Mouse (Mus musculus) left cerebral cortex, postnatal 10 days (tissue): ENCODE measurements around the gene Tchhl1. TPM values are rescaled to one million over a fixed set of nuclear protein-coding genes. Genes with fewer than 3 reads are reported as not detected.
A peak's percentile ranks its signal among the peaks of the same experiment; 100 is the strongest.
"Not testable (repeated sequence)": the region's sequence is repeated elsewhere in the genome, so short reads cannot be mapped to it uniquely, and the experiment has no call there.

ENCODE experiments used
- DNase-seq, 2 experiments: peaks; one replicate each; pipeline ENCODE4 v3.0.0; 2021 to 2022; ENCODE audit warnings: low spot score in 2 of 2, mixed read lengths in 1 of 2; ENCODE audit errors: extremely low spot score in 1 of 2
- intact Hi-C: fragments of 180-260 bp; cut with DNase I; formaldehyde crosslinking; loops from one replicate; pipeline ENCODE4 v1.15.1; 2025
- total RNA-seq, 2 experiments: library from RNA; stranded (reverse); gene quantifications; 2 replicates each; pipeline ENCODE4 v1.2.3; 2021

Gene Tchhl1
- not detected for total RNA-seq

DNA sequence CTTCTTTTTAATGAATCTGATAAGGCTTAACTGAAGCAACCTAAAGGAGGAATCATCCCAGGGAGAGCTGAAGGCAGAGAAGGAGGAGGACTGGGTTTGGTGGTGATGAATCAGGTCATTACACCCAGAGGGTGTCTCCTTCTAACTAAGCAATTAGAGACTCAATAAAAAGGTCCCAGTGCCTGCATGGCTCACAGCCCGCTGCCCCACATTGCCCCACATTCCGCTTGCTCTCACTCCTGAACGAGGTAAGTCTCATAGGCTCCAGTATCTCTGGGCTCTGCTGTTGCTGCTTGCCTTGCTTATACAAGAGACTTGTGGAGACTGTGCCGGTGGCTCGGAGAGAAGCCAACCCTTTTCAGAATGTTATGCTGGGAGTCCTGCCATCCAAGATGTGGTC is at the start of gene Tchhl1:
Gene Tchhl1, plus strand, starts transcription at position 194 of the 400 bp plus-strand sequence.
- intact Hi-C loops, result no loop called here

DNA sequence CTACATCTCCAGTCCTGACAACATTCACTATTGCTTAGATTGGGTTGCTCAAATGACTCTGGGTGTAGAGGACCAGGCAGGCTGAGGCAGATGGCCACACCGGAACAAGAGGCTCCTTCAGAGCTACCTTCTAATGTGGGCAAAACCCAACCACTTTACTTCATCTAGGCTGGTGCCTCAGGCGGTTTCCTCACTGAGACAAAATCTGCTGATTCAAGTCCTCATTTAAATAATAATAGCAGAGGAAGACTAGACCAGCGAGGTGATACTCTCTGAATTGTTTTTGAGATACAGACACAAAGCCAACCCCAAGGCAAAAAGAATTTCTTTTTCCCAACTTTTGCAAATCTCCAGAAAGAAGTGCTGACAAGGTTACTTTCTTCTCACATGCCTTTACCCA is 36.9 kb upstream of the Tchhl1 start:
- DNase-seq, result no peak
- intact Hi-C loops, result no loop called here

More for the DNA sequence above, at the start of gene Tchhl1:
- DNase-seq, result no peak

DNA sequence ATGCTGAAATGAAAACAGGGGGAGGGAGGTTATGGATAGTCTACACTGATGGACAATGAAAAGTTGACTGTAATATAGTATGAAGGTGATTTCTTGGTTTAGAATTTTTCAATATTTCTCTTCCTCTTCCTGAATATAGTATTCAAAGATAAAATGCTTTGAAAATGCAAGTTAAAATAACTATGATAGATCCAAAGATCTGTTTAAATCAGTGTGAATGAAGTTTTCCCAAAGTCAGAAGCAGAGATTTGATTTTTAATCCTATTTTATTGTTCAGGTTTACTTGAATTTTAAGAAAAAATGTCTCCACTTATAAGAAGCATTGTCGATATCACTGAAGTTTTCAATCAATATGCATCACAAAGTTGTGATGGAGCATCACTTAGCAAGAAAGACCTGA is 26.5 kb upstream of the Tchhl1 start, which contains the start of gene Tchh:
Gene Tchh, plus strand, starts transcription at position 301 of the 400 bp plus-strand sequence.
- no peak for DNase-seq
- intact Hi-C loops, result no loop called here

DNA sequence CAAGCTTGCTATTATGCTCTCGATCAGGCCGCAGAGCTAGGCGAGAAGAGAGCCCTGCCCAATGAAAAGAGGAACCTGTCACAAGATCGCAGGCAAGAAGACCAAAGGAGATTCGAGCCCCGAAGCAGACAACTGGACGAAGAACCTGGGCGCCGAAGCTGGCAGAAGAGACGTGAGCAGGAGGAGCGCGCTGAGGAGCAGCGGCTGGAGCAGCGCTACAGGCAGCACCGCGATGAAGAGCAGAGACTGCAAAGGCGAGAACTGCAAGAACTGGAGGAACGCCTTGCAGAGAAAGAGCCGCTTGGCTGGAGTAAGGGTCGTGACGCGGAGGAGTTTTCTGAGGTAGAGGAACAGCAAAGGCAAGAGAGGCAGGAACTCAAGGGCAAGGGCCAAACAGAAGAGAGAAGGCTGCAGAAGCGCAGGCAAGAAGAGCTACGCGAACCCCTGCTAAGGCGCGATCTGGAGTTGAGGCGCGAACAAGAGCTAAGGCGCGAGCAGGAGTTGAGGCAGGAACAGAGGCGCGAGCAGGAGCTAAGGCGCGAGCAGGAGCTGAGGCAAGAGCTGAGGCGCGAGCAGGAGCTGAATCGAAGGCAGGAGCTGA is 25.0 kb upstream of the Tchhl1 start:
- intact Hi-C loops, result no loop called here
- peak in 1 of 2 experiments; percentile 25 for DNase-seq

DNA sequence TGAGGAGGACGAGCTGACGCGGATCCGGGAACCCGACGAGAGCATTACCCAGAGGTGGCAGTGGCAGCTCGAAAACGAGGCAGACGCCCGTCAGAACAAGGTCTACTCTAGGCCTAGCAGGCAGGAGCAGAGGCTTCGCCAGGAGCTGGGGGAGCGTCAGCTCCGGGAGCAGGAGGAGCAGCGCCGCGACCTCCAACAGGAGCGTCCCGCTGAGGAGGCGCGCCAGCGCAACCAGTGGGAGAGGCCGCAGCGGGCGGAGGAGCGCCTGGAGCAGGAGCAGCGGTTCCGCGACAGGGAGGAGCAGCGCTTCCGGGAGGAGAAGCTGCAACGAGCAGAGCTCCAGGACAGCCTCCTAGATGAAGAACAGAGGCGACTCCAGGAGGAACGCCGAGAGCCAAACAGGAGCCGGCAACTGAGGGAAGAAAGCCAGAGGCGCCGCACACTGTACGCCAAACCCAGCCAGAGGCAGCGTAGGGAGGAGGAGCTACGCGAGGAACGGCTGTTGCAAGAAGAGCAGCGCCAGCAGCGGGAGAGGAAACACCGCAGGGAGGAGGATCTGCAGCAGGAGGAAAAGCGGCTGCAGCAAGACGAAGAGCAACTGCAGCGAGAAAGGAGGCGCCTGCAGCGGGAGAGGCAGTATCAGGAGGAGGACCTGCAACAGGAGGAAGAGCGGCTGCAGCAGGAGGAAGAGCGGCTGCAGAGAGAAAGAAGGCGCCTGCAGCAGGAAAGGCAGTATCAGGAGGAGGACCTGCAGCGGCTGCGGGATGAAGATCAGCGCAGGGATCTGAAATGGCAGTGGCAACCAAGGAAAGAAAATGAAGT is 24.0 kb upstream of the Tchhl1 start:
- DNase-seq, result peak; percentile 23 to 71
- intact Hi-C loops, result no loop called here

DNA sequence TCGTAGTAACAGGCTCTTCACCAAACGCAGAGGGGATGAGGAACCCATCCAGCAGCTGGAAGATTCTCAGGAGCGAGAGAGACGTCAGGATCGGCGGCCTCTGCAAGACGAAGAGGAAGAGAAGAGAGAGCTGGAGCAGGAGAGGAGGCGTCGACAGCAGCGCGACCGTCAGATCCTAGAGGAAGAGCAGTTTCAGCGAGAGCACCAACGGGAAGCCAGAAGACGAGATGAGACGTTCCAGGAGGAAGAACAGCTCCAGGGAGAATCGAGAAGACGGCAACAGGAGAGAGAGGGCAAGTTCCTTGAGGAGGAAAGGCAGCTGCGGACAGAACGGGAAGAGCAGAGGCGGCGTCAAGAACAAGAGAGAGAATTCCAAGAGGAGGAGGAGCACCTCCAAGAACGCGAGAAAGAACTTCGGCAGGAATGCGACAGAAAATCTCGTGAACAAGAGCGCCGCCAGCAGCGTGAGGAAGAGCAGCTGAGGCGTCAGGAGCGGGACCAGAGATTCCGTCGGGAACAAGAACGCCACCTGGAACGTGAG is 23.3 kb upstream of the Tchhl1 start:
- DNase-seq, result peak; percentile 4 to 49
- intact Hi-C loops, result no loop called here

DNA sequence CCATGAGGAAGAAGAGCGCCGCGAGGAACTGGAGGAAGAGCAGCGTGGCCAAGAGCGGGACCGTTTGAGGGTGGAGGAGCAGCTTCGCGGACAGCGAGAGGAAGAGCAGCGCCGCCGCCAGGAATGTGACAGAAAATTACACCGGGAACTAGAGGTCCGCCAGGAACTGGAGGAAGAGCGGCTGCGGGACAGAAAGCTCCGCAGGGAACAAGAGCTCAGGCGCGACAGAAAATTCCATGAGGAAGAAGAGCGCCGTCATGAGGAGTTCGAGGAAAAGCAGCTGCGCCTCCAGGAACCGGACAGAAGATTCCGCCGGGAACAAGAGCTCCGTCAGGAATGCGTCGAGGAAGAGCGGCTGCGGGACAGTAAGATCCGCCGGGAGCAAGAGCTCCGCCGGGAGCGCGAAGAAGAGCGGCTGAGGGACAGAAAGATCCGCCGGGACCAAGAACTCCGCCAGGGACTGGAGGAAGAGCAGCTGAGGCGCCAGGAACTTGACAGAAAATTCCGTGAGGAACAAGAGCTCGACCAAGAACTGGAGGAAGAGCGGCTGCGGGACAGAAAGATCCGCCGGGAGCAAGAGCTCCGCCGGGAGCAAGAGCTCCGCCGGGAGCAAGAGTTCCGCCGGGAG is 22.3 kb upstream of the Tchhl1 start:
- intact Hi-C loops, result no loop called here
- DNase-seq, result peak in 1 of 2 experiments; percentile 44

DNA sequence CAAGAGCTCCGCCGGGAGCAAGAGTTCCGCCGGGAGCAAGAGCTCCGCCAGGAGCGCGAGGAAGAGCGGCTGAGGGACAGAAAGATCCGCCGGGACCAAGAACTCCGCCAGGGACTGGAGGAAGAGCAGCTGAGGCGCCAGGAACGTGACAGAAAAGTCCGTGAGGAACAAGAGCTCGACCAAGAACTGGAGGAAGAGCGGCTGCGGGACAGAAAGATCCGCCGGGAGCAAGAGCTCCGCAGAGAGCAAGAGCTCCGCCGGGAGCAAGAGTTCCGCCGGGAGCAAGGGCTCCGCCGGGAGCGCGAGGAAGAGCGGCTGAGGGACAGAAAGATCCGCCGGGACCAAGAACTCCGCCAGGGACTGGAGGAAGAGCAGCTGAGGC is 21.8 kb upstream of the Tchhl1 start:
- intact Hi-C loops, result not testable (repeated sequence)

DNA sequence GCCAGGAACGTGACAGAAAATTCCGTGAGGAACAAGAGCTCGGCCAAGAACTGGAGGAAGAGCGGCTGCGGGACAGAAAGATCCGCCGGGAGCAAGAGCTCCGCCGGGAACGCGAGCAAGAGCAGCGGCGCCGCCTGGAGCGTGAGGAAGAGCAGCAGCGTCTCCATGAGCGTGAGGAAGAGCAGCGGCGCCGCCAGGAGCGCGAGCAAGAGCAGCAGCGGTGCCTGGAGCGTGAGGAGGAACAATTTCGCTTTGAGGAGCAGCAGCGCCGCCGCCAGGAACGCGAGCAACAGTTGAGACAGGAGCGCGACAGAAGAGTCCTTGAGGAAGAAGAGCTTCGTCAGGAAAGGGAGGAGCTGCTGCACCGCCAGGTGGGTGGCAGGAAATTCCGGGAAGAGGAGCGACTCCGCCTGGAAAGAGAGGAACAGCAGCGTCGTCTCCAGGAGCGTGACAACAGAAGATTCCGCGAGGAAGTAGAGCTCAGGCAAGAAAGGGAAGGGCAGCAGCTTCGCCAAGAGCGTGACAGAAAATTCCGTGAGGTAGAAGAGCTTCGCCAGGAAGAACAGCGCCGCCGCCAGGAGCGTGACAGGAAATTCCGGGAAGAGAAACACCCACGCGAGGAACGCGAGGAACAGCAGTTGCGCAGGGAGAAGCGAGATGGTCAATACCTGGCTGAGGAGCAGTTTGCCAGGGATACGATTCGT is 21.3 kb upstream of the Tchhl1 start:
- intact Hi-C loops, result no loop called here
- DNase-seq, result peak; percentile 44 to 58

More for the DNA sequence above, 21.8 kb upstream of the Tchhl1 start:
- DNase-seq, result not testable (repeated sequence)

DNA sequence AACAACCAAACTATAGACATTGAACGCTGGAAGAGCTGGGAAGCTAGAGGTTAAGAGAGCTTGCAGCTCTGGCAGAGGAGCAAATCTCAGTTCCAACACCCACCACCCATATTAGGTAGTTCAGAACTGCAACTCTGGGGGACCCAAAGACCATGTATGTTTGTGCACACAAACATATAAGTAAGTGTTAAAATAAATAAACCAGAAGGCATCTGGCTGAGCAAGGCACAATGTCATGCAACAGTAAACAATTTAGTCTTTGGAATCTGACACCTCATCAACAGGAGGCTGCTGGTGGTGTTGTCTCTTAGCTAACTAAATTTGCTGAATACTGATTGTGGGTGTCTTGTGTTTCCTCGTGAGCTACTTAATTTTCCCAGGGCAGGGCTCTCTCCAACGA is 2.0 kb upstream of the Tchhl1 start:
- DNase-seq, result no peak

DNA sequence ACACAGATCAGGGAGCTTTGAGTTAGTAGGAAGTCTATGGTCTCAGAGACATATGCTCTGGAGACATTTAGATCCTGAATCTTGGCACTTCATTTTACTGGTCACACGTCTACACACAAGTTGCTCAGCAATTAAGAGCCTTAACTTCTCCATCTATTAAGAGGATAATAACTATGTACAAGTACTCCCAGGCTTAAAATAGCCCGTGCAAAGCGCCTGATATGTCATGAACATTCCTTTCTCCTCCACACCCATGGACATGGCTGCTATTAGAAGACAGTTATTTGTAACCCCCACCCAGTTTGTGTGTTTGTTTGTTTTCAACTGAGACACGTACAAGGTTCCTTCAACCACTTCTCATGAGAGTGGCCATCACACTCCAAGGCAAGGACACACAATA is 1.4 kb upstream of the Tchhl1 start:
- intact Hi-C loops, result no loop called here
- DNase-seq, result no peak

More for the DNA sequence above, 2.0 kb upstream of the Tchhl1 start:
- intact Hi-C loops, result no loop called here

DNA sequence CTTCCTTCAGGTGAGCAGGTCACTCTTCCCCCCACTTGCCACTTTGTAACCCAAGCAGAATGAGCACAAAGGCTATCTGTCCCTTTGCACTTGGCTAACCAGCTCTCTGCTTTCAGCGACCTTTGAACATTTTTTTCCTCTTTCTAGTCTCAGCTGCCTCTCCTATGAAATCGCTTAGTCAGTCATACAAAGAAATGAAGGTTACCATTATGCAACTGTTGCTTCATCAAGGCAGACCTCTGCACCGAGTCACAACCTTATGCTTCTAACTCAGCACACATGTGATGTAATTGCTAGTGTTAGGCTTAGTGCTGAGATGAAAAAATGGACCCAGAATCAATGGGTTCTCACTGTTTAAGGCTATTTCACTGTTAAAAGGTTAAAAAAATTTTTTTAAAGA is 1.1 kb downstream of the Tchhl1 start:
- intact Hi-C loops, result no loop called here
- DNase-seq, result no peak

DNA sequence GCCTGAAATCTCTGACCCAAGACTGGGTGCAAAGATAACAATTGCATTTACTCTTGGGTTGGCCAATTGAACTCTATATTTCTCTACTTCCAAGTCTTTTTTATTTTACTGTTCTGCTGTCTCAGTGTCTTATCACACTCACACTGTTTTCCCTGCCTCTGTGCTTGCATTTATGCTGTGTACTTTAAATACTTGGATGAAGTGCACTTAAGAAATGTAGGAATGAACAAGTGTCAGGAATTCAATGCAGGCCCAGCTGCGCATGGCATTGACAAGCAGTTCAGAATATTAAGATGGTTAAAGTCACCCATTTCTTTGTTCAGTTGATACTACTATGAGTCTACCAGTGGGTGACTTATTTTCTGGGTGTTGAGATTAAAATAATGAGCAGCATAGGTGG is 11.5 kb downstream of the Tchhl1 start:
- no peak for DNase-seq
- intact Hi-C loops, result no loop called here

DNA sequence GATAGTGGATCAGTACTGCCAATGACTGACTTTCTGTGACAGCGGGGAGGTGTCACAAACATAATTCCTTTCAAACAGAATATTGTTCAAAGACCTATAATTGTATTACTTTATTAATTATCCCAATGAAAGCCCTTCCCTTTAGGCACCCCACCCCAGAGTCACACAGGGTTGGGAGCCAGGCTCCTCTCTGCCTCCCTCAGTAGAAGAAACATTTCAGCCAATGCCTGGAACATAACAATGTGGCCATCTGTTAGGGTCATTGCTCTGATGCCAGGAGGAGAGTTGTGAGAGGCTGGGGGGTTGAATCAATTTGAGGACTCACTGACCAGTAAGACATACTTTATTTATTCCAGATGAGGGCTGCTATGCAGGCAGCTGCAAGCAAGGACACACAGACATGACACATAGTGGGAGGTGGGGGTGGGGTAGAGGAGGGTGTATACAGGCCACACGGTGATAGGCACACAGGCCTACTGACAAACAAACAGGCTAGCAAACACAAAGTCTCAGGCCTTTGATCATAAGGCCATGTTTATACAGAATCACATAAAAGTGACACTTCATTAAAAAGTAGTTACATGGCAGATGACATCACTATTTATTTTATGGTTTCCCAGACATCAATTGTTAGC is 13.5 kb downstream of the Tchhl1 start:
- DNase-seq, result no peak
- intact Hi-C loops, result no loop called here

DNA sequence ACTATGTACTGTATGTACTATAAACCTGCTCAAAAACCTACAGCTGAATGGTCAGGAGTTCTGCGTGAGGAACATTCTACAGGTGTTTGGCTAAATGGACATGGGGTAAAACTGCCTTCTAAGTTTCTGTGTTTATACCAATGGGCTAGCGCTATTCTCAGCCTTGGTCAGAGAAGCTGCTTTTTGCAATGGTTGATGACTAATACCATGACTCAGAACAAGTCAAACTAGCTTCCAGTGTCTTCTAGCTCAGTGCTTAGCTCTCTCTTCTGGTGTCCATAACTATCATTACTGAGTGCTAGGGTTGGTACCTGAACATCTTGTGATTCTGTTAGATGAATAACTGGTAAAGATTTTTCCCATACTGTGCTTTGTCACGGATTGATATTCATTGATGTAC is 17.1 kb downstream of the Tchhl1 start:
- intact Hi-C loops, result no loop called here
- DNase-seq, result no peak

DNA sequence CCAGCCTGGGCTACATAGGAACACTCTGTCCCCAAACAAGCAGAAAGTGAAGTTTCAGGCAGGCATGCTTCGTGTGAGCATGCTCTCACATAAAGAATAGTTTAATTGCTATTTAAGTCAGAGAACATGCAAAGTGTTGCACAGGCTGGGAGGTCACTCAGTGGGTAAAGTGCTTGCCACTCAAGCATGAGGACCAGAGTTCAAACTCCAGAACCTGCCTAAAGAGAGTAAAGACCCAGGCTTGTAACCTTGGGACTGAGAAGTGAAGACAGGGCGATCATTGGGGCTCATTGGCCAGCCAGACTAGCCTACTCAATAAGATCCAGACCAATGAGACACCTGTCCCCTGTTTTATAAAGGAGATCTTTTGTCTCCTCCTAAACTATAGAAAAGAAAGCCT is 20.0 kb downstream of the Tchhl1 start:
- no peak for DNase-seq
- intact Hi-C loops, result no loop called here

DNA sequence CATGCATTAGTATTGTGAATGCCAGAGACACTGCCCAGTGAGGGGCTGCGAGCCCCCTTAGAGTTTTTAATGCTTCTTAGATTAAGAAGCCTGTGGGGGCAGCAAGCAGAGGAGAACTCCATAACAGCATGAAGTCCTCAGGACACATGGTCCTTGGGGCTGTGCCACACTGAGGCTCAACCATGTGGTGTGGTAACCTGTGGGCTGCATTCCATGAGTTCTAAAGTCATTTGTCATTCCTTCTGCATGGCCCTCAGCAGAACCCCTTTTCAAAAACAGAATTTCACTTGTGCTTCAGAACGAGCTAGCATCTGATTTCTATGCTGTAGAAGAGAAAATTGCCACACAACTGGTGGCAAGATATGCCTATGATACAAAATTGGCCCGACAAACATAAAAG is 23.6 kb downstream of the Tchhl1 start:
- no peak for DNase-seq
- intact Hi-C loops, result loop anchor here (10.0 kb wide), 1 partner anchor 367 kb away; no protein-coding TSS in a partner anchor

DNA sequence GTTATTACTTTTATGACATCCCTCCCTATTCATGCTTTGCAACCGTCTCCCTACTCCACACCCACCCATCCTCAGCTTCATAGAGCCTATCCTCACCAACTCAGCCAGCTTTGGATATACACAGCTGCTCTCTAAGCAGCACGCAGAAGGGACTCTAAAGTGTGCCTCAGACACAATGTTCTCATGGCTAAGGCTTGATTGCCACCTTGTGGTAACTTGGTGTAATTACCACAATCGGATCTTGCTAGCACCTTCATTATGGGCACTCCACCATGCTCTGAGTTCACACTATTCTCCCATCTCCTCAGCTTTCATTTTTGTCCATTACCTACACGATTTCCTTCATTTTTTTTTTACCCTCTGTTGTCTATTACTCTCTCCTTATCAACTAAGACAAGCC is 25.4 kb downstream of the Tchhl1 start:
- DNase-seq, result peak; percentile 45 to 69
- intact Hi-C loops, result loop anchor here (2.0 to 10.0 kb wide), 3 partner anchors 131 to 369 kb away; no protein-coding TSS in a partner anchor
